Mouse (Mus musculus) adrenal gland (tissue): ENCODE measurements at regions not wholly inside any gene's neighbourhood (a gene's known extent, or its start where the extent isn't known, plus 50 kb on each side); places are given as distances from the start of the nearest gene placed in this dataset.

Source experiments
- intact Hi-C: fragments of 180-260 bp; cut with DNase I; formaldehyde crosslinking; loops from one replicate; pipeline ENCODE4 v1.15.1; 2025

DNA sequence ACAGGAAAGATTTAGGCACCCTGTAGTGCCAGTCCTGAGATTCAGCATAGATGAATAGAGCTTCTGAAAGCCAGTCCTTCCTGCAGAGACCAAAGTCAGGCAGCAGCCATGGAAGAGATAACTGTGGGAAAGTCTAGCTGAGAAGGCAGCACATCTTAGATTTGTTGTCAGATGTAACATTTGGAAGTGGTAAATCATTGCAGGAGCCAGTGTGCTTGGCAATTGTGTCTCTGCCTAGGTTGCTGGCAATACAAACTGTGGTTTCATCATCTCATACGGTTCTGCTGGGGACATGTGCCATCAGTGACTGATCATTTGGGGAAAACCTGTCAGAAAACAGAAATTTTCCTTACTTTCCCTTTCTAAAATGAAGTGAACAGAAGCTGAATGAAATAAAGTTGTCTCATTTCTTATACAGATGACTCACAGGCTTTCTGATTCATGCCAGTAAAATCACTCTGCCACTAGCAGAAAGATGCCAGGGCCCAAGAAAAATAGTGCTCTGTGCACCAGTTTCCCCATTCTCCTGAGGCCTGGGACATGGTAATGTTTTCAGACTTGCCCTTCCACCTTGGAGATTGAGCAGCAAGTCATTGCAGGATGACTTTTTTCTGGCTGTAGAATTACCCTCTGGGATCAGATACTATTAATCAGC is 411.3 kb downstream of the Adcyap1 start:
- intact Hi-C loops = no loop called here
